Mouse (Mus musculus) layer of hippocampus, adult 9-10 months (tissue): ENCODE data around the gene Sphk2.
"Not testable (repeated sequence)": the region's sequence is repeated elsewhere in the genome, so short reads cannot be mapped to it uniquely, and the experiment has no call there.

Experiments
- DNase-seq: peaks from one replicate; pipeline ENCODE4 v3.0.0; 2022; ENCODE audit warnings: low spot score

Gene Sphk2

DNA sequence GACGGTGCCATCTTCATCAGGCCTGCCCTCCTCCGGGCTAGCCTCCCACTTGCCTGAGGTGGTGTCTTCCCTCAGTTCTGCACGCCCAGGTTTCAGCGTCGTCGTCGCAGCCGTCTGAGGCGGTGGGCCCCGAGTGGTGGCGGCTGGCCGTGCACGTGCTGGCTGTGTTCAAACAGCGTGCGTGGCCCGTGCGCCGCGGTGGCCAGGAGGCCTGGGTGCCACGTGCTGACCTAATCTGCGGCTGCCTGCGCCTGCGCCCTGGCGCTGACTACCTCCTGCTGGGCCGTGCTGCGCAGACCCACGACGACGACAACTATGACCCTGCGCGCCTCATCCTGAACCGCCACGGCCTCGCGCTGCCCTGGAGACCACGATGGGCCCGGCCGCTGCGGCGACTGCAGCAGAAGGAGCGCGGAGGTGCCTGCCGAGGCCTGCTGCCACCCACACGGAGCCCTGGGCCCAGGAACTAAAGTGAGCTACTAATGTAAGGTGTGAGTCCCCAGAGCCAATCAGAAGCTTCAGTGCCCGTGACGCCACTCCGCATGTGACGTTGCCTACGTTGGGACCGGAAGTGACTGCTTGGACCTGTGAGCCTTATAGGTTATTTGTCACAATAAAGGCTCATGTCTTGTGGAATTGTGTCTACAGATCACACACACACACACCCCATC lies 23.7 kb downstream of the Sphk2 start, which contains the start of gene Sec1:
Gene Sec1 (minus strand): TSS at position 482 of the 671 bp plus-strand sequence.
- no peak for DNase-seq

DNA sequence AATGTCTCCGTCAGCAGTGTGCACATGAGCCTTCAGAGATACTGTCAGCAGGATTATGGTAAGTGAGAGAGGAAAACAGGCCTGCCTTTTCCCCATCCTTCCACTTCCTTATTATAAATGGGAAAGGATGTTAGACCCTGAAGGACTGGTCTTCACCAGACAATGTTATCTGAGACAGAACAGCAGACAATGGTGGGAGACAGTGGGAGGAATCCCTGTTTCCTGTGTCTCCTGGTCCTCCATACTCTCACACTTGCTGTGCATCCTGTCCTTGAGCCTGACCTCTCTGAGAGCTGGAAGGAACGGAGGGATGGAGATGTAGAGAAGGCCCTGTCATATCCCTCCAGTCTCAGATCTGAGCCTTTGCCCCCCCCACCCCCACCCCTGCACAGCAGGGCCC lies 25.4 kb downstream of the Sphk2 start:
- no peak for DNase-seq

DNA sequence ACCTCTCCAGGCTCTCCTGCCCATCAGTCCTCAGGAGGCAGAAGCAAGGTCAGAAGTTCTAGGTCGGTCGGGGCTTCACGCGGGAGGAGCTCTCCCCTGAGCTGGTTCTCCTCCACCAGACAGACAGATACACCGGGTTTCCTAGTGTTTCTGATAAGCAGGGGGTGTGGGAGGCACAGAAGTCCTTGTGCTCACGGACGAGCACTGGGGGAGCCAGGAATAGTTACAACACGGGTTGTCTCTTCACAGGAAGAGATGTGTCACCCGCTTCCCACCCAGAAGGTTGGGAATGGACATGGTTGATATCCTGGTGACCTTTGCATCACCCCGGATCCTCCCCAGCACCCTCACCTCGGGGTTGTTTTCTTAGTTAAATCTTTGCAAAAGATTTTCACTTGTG lies 28.0 kb downstream of the Sphk2 start:
- DNase-seq: no peak

DNA sequence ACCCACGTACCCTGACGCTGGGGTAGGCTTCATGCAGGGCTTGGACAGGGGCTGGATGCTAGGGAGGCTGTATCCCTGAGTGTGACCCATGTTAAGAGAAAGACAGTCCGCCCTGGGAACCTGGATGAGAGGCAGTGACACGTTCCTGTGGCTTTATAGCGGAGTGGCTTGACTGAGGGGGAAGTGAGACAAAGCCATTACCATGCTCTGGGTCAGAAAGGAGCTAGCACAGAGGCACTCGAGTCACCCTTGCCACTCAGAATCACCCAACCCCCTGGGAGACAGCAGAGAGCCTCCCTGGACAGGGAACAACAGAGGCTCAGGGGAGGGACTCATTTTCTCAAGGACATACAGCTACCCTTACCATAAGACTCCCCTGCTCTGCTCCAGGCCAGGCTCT lies 28.7 kb downstream of the Sphk2 start:
- DNase-seq: no peak

DNA sequence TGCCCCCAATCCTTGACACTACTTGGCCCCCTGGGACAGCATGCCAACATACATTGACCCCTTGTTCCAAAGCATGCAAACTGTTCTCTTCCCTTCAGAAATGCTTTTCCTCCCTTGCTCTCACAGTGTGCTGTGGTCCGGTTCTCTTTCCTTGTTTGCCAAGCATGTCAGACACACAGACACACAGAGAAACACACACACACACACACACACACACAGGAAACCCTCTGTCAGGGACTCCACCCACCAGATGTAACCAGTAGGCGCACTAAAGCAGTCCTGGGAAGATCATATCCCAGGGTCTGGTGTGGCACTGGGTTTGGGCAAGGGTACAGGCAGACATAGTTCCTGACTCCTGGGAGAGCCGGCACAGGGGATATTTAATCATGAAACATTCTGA lies 31.0 kb downstream of the Sphk2 start:
- DNase-seq: no peak

DNA sequence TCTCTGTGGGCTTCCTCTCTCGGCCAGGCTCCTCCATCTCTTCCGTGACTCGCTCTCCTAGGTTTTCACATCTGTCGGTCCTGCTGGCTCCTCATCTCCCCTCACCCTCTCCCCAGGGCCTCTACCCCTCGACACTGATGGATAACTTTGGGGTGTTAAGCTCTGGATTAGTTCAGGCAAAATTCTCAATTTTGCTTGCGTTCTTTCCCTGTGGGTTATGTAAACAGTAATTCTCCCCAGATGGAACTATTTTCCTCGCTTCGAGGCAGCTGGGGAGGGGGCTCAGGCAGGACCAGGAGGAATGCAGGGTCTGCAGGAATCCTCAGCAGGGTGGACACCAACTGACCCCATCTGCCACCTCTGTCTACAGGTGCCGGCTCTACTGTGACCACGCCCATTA lies 32.0 kb downstream of the Sphk2 start:
- DNase-seq: no peak

DNA sequence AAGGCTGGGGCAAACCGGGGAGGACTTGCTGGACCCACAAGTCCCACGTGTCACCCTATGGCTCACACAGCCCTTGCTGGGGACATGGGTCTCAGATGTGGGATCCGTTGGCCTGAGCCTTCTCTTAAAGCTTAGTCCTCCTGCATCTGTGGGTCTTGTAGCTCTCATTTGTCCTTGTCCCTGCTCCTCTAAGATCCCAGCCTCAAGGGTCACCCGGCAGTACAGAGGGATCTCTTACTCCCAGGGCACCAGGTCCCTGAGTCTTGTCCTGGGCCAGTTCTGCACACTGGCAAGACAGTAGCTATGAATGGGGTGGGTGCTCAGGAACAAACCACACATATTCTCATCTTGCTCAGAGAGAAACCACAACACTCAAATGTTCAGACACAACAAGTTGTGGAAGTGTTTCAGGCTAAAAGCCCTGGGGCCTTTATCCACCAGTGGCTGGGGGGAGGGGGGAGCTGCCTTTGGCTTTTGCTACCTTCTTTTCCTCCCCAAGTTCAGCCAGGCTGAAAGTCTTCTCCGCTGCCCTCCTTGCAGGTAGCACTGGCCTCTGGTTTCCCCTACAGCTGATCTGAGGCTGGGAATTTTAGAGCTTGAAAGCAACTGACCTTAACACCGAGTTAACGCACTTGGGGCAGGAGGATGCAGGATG lies 34.3 kb downstream of the Sphk2 start, which contains the start of gene Ntn5:
Gene Ntn5 (plus strand): TSS at position 627 of the 655 bp plus-strand sequence.
- DNase-seq: no peak

DNA sequence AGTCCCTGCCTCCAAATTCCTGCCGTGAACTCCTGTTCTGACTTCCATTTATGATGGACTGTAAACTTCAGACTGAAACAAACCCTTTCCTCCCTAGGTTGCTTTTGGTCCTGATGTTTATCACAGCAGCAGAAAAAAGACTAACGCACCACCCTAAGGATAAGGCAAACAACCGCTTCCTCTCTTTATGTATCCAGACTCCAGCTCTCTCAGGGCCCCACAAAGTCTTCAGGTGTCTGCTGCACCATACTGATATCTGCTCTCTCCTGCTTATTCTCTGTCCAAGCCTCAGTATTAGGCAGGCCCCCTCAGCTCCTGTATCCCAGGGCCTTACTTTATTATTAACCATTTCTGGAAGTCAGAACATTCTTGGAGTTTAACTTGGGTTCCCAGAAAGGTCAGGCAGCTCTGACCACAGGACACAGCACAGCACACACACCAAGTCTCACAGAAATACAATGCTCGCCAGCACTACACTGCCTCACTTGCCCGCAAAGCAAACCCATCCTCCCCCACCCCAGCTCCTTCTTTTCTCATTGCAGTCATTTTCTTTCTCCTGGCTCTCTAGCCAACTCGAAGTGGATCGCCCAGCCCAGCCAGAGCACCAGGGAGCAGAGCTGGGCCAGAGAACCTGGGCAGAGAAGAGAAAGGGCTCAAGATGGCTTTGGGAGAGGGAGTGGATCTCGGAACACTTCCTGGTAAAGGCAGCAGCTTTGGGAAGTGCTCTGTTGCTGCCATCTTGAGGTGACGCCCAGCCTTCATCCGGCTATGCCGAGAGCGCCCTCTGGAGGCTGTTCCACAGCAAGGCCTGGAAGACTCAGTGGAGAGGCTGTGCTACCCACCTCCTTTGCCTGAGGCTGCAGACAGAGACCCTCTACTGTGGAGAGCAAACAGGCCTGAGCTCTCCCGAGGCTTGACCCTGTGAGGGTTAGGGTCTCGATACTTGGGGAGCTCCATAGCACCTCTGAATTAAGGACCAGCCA lies 35.4 kb downstream of the Sphk2 start:
- peak; percentile 78 for DNase-seq

DNA sequence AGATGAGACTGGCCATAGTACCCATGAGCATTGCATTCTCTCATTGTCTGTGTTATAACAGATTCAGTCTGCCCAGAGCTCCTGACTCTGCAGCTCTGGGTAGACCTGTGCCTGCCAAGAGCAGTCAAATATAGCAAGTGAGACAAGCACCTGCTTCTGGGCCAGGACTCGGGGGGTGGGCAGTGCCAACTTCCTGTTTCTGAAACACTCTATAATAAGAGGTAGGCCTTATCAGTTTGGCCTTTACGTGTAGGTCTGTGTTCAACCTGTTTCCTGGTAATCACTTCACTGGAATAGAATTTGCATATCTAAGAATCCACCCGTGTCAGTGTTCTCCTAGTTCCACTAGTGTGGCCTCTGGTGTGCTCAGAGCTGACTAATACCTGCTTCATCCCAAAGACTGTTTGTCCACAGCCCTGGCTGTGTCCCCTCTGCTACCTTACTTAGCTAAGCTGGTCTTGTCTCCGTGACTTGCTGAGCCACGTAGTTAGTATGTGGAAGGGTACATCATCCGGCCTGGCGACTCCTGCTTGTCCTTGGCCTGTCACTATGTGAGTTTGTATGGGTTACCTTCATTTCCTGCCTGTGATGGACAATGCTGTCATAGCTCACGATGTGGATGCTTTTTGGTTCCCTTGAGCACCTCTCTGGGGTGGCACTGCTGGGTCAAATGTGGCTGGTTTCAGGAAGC lies 36.6 kb downstream of the Sphk2 start:
- DNase-seq: no peak

DNA sequence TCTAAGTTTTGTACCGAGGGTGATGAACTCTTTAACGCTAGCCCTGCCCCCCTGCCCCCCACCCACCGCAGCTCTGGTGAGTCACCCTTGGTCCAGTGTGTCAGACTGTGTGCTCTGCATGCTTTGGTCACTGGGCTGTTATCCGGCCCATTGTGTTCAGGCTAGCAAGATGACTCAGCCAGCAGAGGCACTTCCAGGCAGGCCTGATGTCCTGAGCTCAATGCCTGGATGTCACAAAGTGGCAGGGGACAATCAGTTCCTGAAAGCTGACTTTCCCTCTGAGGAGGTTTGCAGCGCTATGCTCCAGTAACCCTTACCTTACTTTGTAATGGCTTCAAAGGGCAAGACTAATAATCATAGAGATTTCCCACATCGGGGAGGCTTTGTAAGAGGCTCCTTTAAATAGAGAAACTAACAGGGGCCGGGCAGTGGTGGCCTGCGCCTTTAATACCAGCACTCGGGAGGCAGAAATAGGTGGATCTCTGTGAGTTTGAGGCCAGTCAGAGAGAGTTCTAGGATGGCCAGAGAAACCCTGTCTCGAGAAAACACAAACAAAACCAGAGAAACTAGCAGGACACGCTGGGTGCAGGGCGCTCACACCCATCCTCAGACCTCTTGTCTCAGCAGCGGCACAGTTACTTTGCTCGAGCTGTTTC lies 37.7 kb downstream of the Sphk2 start:
- no peak for DNase-seq

DNA sequence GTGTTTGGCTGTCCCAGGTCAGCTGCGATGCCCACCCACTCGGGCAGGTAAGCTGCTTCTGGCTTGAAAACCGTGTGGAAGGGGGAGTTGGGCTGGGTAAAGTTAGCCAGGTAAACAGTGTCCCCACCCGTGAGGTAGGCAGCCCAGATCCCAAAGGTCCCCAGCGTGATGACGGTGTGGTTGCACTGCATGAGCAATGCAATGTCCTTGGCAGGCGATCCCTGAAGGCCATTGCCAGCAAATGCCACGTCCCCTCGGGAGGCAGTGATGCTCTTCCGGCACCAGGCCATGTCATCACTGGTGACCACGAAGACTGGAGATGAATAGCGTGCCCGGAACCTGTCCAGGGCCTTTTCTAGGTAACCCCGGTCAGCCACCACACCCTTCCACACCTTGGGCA lies 39.3 kb downstream of the Sphk2 start:
- no peak for DNase-seq

DNA sequence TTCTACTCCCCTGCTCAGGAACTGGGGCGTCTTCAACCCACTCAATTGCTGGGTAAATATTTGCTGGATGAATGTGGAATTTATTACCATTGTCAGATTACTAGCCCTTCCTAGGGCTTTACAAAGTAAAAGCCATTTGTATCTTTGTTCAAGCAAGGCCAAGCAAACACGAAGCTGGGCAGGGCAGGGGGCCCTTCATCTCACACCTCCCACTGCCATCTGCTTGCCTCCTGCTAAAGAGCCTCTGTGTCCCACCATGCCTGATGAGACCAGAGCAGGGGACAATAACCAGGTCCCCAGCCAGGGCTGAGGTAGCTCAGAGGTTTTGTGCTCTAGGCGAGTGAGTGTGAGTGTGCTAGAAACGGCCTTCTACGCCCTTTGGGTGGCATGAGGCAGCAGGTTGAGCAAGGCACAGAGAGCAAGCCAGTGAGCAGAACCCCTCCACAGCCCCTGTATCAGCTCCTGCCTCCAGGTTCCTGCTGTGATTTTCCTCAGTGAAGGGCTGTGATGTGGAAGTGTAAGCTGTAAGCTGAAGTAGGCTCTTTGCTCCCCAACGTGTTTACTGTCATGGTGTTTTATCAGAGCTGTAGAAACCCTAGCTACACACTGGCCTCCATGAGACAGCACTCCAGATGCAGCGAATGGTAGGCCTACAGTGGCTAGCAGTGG lies 40.0 kb downstream of the Sphk2 start:
- DNase-seq: no peak

DNA sequence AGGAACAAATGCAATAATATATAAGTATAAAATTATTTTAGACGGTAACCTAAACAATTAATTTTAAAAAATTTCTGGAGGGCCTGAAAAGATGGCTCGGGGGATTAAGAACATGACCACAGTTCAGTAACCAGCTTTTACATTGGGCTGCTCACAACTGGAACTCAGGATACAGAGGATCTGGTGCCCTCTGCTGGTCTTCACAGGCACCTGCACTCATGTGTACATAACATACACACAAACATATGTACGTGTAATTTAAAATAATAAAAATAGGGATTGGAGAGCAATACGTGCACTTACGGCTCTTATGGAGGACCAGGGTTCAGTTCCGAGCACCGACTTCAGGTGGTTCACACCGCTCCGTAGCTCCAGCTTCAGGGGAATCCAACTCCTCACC lies 48.9 kb downstream of the Sphk2 start:
- no peak for DNase-seq

DNA sequence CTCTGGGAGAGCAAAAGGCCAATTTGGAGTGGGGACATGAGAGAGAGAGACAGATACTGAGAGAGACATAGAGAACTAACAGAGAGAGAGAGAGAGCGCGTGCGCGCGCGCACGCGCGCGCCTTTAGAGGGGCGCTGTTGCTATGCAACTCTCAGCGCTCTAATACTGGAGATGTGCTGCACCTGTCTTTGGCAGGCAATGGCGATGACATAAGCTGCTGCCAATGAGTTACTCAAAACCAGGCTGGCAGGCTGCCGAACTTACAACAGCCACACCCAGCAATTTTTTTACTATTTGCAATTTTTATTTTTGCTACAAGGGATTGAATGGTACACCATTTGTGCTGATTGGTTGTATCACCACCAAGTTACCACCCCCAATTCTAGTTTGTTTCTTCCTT lies 50.0 kb downstream of the Sphk2 start:
- no peak for DNase-seq

DNA sequence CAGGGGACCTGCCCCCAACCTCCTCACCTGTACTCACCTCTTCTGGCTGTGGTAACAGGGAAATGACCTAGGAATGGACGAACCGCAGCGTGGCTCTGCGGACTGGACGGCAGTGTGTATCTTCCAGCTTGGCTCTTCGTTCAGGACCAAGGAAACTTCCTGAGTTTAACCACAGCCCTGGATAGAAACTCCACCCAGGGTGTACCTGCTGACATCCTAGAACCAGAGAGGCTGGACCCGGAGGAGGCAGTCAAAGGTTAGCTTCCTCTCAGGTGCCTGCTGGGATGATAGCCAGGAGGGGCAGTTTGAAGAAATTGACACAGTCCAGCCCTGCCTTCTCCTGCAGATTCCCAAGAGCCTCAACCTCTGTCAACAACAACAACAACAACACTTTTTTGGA lies 51.6 kb downstream of the Sphk2 start, which contains the start of gene Fut2:
Gene Fut2 (minus strand): TSS at position 234 of the 400 bp plus-strand sequence.
- DNase-seq: no peak

DNA sequence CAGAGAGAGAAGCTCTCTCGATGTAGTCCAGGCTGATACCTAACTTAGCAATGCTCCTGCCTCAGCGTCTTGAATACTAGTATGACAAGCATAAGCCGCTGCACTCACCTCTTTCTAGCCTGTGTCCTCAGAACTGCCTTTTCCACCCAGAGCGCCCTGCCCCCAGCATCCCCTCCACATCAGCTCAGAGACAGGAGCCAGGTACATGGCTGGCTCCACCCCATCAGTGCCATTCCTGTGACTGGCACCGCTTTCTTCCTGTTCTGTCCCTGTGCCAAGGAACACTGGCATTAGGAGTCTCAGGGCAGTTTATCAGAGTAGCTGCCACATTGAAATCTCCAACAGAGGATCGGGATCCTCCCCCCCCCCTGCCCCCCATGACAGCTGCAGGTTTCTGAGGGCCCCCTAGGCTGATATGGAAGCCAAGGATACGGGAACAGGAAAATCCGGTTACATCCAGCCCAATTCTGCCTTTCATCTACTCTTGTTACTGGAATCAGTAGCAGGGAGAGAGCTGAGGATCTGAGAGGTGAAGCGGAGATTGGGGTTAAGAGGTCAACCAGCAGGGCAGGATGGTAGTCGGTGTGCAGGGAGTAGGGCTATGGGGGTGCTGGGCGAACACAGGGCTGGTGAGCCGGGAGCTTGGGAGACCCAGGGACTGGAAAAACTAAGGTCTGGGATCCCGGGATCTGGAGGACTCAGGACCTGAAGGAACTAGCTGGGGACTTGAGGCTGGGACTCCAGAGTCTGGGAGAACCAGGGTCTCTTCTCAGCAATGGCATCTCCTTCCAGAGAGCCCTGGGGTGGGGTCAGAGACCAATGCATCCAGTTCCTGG lies 52.3 kb downstream of the Sphk2 start:
- DNase-seq: no peak

DNA sequence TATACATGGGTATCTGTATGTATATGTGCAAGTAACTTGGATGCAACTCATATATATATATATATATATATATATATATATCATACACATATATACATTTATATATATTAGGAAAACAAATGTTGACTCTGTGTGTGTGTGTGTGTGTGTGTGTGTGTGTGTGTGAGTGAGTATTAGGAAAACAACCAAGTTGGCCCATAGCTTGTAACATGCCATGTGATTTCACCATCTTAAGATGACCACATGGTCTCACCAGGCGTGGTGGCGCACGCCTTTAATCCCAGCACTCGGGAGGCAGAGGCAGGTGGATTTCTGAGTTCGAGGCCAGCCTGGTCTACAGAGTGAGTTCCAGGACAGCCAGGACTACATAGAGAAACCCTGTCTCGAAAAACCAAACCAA lies 56.1 kb downstream of the Sphk2 start:
- DNase-seq: not testable (repeated sequence)

DNA sequence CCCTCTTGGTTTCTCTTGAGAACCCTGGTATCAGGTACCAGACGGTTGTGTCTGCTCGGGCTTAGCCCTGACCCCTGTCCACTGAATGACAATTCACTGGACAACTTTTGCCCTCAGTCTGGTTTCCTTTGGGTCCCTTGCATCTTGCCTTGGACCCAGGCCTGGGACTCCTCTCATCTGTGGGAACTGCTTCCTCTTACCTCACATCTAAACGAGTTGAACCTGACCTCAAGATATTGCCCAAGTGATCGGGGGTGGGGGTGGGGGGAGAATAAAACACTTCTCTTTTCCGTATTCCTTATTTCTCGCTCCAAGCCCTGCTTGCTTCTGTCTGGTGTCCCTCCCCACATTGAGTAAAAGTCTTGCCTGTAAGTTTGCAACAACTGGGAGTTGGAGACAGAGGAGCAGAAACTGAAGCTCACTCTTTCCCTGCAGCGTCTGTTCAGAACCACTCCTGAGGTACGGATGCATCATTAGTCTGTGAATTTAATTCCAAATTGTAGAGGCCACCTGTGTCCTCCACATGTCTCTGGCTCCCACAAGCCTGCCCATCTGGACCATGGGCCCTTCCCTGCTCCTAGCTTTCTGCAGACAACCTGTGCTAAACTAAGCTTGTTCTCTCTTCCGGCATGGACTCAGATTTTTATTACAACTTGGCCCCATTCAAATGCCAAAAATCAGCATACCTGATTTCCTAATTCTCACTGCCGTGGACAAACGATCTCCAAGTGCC lies 56.9 kb downstream of the Sphk2 start:
- no peak for DNase-seq
